15 mouse cellular contexts compared by ENCODE assay signal in the genomic region with DNA sequence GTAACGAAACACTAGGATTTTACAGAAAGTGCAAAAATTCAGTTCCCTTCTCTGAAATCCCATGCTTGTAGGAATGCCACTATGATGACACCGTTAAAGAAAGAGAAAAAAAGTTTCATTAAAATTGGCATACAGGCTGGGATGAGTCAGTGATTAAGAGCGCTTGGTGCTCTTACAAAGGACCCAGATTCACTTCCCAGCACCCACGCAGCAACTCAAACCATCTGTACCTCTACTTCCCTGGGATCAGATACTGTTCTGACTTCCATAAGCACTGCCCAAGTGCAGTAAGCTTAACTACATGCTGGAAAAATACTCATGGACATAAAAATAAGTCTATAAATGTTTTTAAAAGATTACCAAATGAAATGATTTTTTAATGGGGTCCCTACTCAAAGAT.
"Had no signal": no experiment of that assay in that cellular context is flagged by ENCODE, and none has a peak within 500 bp of the region (broad histone marks: within the 10 kb centered on the region; RNA-seq: fewer than 3 reads in every experiment).

No protein-coding gene starts in this region.

- DNase-seq: kidney, adult 18-20 months; kidney, postnatal 10 days; kidney, postnatal 4 days; liver; liver, embryonic 13.5 days; lung, adult 18-20 months; retina, postnatal 1 day; right cerebral cortex, postnatal 4 days; spleen, adult 18-20 months; thymus, postnatal 36 days had no signal

- H3K36me3 ChIP-seq: intestine, embryonic 15.5 days had no signal

- H3K4me1 ChIP-seq: liver, embryonic 13.5 days; neural tube, embryonic 13.5 days had no signal

- H3K9me3 ChIP-seq: intestine, embryonic 15.5 days; limb, embryonic 12.5 days; liver, embryonic 13.5 days; midbrain, embryonic 12.5 days; neural tube, embryonic 13.5 days had no signal

- H3K27ac ChIP-seq: intestine, embryonic 15.5 days; limb, embryonic 12.5 days; liver, embryonic 13.5 days; midbrain, embryonic 12.5 days; neural tube, embryonic 13.5 days had no signal

- H3K4me2 ChIP-seq: intestine, embryonic 15.5 days; limb, embryonic 12.5 days; liver, embryonic 13.5 days; midbrain, embryonic 12.5 days; neural tube, embryonic 13.5 days had no signal

- H3K27me3 ChIP-seq: intestine, embryonic 15.5 days; limb, embryonic 12.5 days; liver, embryonic 13.5 days; midbrain, embryonic 12.5 days; neural tube, embryonic 13.5 days had no signal

- H3K4me3 ChIP-seq: intestine, embryonic 15.5 days; limb, embryonic 12.5 days; liver, embryonic 13.5 days; midbrain, embryonic 12.5 days; neural tube, embryonic 13.5 days had no signal

- H3K9ac ChIP-seq: intestine, embryonic 15.5 days; limb, embryonic 12.5 days; liver, embryonic 13.5 days; midbrain, embryonic 12.5 days; neural tube, embryonic 13.5 days had no signal

- ATAC-seq: intestine, embryonic 15.5 days; midbrain, embryonic 16.5 days had no signal
